Mouse (Mus musculus): ENCODE results near the gene Rag2.

- TF ChIP-seq EP300 (IDR thresholded peaks at IDR 0.05; ENCODE audit: insufficient read depth, low read depth, low read length) (no peak), POLR2A (IDR thresholded peaks at IDR 0.05; ENCODE audit: insufficient read depth, low read depth, low read length) (no peak)
Measured at GRCm38 (mm10) chr2:101660536-101660935, 36.0 kb downstream of the Rag2 start.

Measured in heart, adult 2 months (tissue).